Mouse (Mus musculus): ENCODE data around the gene Myo1c.

GRCm38 (mm10) chr11:75608776-75609175 is 41.5 kb upstream of the Myo1c start:
- TF ChIP-seq POLR2A (IDR thresholded peaks at IDR 0.05; ENCODE audit: borderline replicate concordance, extremely low read depth, insufficient read depth, insufficient read length, poor library complexity, severe bottlenecking) (no peak), CTCF (IDR thresholded peaks at IDR 0.05; ENCODE audit: borderline replicate concordance, extremely low read depth, insufficient read depth, insufficient read length) (no peak)
